Mouse (Mus musculus) erythroblast, embryonic 14.5 days (primary cell): ENCODE measurements around the gene Zfp618.

Source experiments
- GATA1 ChIP-seq: IDR thresholded peaks from 2 replicates; pipeline ENCODE4 v1.6.1; 2012; ENCODE audit warnings: low read length, inconsistent platforms, mixed read lengths
- TAL1 ChIP-seq: IDR thresholded peaks from 3 replicates; pipeline ENCODE4 v1.6.1; 2012; ENCODE audit warnings: low read length, inconsistent platforms, mixed read lengths

DNA sequence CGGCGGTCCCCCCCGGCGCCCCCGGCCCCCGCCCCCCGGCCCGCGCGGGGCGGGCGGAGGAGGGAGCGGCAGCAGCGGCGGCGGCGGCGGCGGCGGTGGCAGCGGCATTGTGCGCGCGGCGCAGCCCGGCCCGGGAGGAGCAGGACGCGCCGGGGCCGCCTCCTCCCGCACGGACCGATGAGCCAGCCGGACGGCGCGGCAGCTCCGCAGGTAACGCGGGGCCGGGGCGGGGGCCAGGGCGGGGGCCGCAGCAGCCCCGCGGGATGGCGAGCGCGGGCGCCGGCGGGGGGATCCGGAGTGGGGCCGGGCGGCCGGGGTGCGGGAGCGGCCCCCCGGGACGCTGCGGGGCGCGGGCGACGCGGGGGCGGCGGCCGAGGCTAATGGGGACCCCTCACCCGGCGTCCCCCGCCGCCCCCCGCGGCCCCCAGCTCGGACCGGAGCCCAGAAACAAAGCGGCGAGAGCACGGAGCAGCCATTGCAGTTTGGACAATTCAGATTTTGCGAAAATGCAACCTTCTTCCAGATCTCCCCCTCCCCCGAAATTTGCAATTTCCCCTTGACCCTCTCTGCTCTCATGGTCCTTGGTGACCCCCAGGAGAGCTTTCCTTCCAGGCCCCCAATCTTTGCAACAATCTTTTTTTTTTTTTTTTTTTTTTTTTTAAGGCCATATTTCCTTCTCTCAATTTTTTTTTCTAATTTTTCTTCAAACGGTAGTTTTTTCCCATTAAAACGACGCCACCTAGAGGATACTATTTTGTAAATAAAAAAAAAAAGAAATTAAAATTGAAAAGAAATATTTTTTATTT, at the start of gene Zfp618:
- TF ChIP-seq GATA1, result no peak
- TF ChIP-seq TAL1, result no peak
